Mouse (Mus musculus) lung, postnatal 0 days (tissue): ENCODE results near the gene Lcorl. TPM values are rescaled to one million over a fixed set of nuclear protein-coding genes. Genes with fewer than 3 reads are reported as not detected.
"Not testable (repeated sequence)": the region's sequence is repeated elsewhere in the genome, so short reads cannot be mapped to it uniquely, and the experiment has no call there.

Source experiments
- ATAC-seq: fragments of 200-750 bp; cut with Nextera tagmentation; 2 replicates; pipeline ENCODE4 v1.8.0; 2017; ENCODE audit warnings: moderate library complexity
- DNase-seq: peaks from one replicate; pipeline ENCODE4 v3.0.0-alpha.2; 2016; ENCODE audit warnings: low spot score
- H3K27ac ChIP-seq: fragments of 300-500 bp; sonication (generic); 2 replicates; pipeline ENCODE4 v1.5.1; 2014; ENCODE audit warnings: antibody characterized with exemption, mild to moderate bottlenecking, low read length, mixed read lengths
- H3K27me3 ChIP-seq: fragments of 300-500 bp; sonication (generic); replicated peaks from 2 replicates; pipeline ENCODE4 v1.6.1; 2014; ENCODE audit warnings: low read length, mixed read lengths; ENCODE audit not compliant: insufficient read depth
- H3K36me3 ChIP-seq: fragments of 300-500 bp; sonication (generic); 2 replicates; pipeline ENCODE4 v1.6.1; 2014; ENCODE audit warnings: low read length, mixed read lengths; ENCODE audit not compliant: insufficient read depth
- H3K4me1 ChIP-seq: fragments of 300-500 bp; sonication (generic); 2 replicates; pipeline ENCODE4 v1.6.1; 2014; ENCODE audit warnings: antibody characterized with exemption, low read depth, low read length, mixed read lengths; ENCODE audit not compliant: insufficient read depth
- H3K4me2 ChIP-seq: fragments of 300-500 bp; sonication (generic); replicated peaks from 2 replicates; pipeline ENCODE4 v1.6.1; 2014; ENCODE audit warnings: low read depth, mild to moderate bottlenecking, low read length, moderate library complexity, mixed read lengths
- H3K4me3 ChIP-seq: fragments of 300-500 bp; sonication (generic); 2 replicates; pipeline ENCODE4 v1.5.1; 2014; ENCODE audit warnings: low read depth, low read length
- H3K9ac ChIP-seq: fragments of 300-500 bp; sonication (generic); replicated peaks from 2 replicates; pipeline ENCODE4 v1.6.1; 2014; ENCODE audit warnings: low read depth, mild to moderate bottlenecking
- H3K9me3 ChIP-seq: fragments of 300-500 bp; sonication (generic); 2 replicates; pipeline ENCODE4 v1.6.1; 2016; ENCODE audit warnings: low read length, mixed read lengths
- CTCF ChIP-seq: IDR thresholded peaks from 2 replicates; pipeline ENCODE4 v1.5.1; 2016; ENCODE audit warnings: antibody characterized with exemption, mild to moderate bottlenecking
- EP300 ChIP-seq: IDR thresholded peaks from 2 replicates; pipeline ENCODE4 v1.6.1; 2016; ENCODE audit warnings: antibody characterized with exemption, mild to moderate bottlenecking, control low read depth
- WGBS: fragments of 180-500 bp; shearing (Covaris S2); extraction: QIAGEN DNeasy Blood & Tissue Kit; methylation state at CpG from one replicate; pipeline ENCODE4 v1.1.7; 2014; 5-methylcytosine and 5-hydroxymethylcytosine counted together
- polyA plus RNA-seq: library from polyadenylated mRNA; unstranded; fragments of >200 nt; fragmentation: Nextera tagmentation; extraction: Ambion mirVana; gene quantifications from 2 replicates; pipeline ENCODE4 v1.2.1, GENCODE M21; 2015

The Lcorl gene
- polyA plus RNA-seq, 1 experiment from 2014 or later: 15.1 TPM

- no peak for DNase-seq
- WGBS: 1% methylated on average over 13 of the region's 13 CpGs
These were observed 187.1 kb downstream of the Lcorl start for GRCm38 (mm10) chr5:45670280-45670670.

GRCm38 (mm10) chr5:45669598-45670279 lies 187.7 kb downstream of the Lcorl start, which contains the start of gene Ncapg:
Gene Ncapg, plus strand, starts transcription at chr5:45669919.
- H3K4me2 ChIP-seq: peak within 1 kb of the TSS; percentile 97
- H3K27me3 ChIP-seq: no peaks in the 10 kb centered on the region
- peak within 1 kb of the TSS; percentile 81 for H3K27ac ChIP-seq
- ATAC-seq (peak; percentile 100), DNase-seq (peak; percentile 99)
- peaks cover 4% of the 10 kb centered on the region; the same call in 1 of the 2 replicates for H3K4me1 ChIP-seq
- TF ChIP-seq CTCF (no peak), EP300 (peak; percentile 88)
- H3K9ac ChIP-seq: peak within 1 kb of the TSS; percentile 73
- WGBS: under 1% methylated on average over 62 of the region's 66 CpGs
- H3K36me3 ChIP-seq: no peaks in the 10 kb centered on the region
- no peaks in the 10 kb centered on the region for H3K9me3 ChIP-seq
- peak within 1 kb of the TSS; percentile 70 for H3K4me3 ChIP-seq

More at GRCm38 (mm10) chr5:45670280-45670670, 187.1 kb downstream of the Lcorl start:
- Histone ChIP-seq H3K36me3 (no peaks in the 10 kb centered on the region), H3K4me1 (peaks cover 4% of the 10 kb centered on the region; the same call in 1 of the 2 replicates), H3K27ac (no peak overlapping the region), H3K27me3 (no peaks in the 10 kb centered on the region), H3K9me3 (no peaks in the 10 kb centered on the region), H3K4me2 (peak overlapping the region; percentile 97), H3K4me3 (peak overlapping the region; percentile 70), H3K9ac (peak overlapping the region; percentile 24; the same call in 1 of the 2 replicates)
- TF ChIP-seq CTCF: no peak
- TF ChIP-seq EP300: no peak
- no peak for ATAC-seq

DNA sequence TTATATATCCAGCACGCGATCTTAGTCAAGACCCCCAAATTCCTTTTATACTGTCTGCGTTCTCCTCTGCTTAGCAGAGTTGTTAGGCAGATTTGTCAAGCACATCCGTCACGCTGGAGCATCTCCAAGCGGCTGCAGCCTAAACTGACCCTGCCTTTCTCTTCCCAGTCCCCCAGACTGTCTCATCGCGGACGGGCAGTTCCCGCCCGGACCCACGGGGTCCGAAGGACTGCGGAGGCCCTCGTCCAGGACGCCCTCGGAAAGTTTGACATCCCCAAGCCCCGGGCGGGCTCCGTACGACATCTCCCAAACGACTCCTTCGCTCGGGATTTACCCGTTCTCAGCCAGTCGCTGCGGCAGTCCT lies 188.2 kb downstream of the Lcorl start:
- Histone ChIP-seq H3K4me1 (peaks cover 4% of the 10 kb centered on the region; the same call in 1 of the 2 replicates), H3K4me3 (peak overlapping the region; percentile 70), H3K9ac (peak overlapping the region; percentile 73), H3K9me3 (no peaks in the 10 kb centered on the region), H3K4me2 (peak overlapping the region; percentile 97), H3K36me3 (no peaks in the 10 kb centered on the region), H3K27me3 (no peaks in the 10 kb centered on the region), H3K27ac (peak overlapping the region; percentile 81)
- ATAC-seq (peak; percentile 34), DNase-seq (no peak)
- TF ChIP-seq CTCF (no peak), EP300 (no peak)
- under 1% methylated on average over 27 of the region's 27 CpGs for WGBS

DNA sequence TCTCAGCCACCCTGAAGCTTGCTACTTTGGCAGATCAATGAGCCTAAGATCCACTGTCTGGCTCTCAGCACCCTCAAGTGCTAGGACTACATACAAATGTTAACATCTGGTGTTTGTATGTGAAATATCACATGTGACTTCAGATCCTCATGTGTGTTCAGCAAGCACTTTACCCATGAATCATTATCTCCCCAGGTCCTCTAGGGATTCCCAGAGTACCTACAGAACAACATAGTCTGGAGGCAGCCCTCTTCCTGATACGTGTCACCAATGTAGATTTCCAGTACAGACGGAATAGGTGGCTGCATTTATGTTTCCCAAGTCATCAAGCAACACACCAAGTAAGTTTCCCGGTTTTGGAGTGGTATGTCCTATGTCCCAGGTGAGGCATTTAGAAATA lies 188.6 kb downstream of the Lcorl start:
- H3K27me3 ChIP-seq: no peaks in the 10 kb centered on the region
- TF ChIP-seq CTCF (no peak), EP300 (no peak)
- no peaks in the 10 kb centered on the region for H3K9me3 ChIP-seq
- H3K4me1 ChIP-seq: peaks cover 4% of the 10 kb centered on the region; the same call in 1 of the 2 replicates
- ATAC-seq (no peak), DNase-seq (peak; percentile 26)
- H3K27ac ChIP-seq: peak overlapping the region; percentile 81
- H3K9ac ChIP-seq: peak overlapping the region; percentile 73
- peak overlapping the region; percentile 97 for H3K4me2 ChIP-seq
- WGBS: 0% methylated on average over 3 of the region's 3 CpGs
- H3K4me3 ChIP-seq: peak overlapping the region; percentile 70
- H3K36me3 ChIP-seq: no peaks in the 10 kb centered on the region

DNA sequence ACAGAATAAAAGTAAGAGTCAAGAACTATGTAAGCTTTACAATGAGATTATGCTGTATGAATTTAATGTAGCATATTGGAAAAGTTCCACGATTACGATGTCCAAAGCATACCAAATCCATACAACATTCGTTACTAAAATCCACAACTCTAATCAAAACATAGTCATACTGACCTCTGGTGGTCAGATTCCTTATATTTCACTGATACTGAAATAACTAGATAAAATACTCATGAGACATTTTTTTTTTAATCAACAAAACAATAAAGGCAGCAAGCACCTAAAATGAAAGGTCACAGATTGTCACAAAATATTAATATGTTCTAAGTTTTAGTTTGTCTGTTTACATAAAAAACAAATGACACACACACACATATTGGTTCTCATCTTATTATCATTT lies 189.1 kb downstream of the Lcorl start:
- WGBS: 10% methylated on average over 3 of the region's 3 CpGs
- H3K9ac ChIP-seq: no peak overlapping the region
- H3K4me2 ChIP-seq: no peak overlapping the region
- peaks cover 4% of the 10 kb centered on the region; the same call in 1 of the 2 replicates for H3K4me1 ChIP-seq
- H3K4me3 ChIP-seq: no peak overlapping the region
- no peak overlapping the region for H3K27ac ChIP-seq
- no peaks in the 10 kb centered on the region for H3K9me3 ChIP-seq
- ATAC-seq: no peak
- no peaks in the 10 kb centered on the region for H3K36me3 ChIP-seq
- TF ChIP-seq CTCF: peak; percentile 65
- TF ChIP-seq EP300: no peak; the same call in 1 of the 2 replicates
- H3K27me3 ChIP-seq: no peaks in the 10 kb centered on the region
- peak; percentile 71 for DNase-seq

DNA sequence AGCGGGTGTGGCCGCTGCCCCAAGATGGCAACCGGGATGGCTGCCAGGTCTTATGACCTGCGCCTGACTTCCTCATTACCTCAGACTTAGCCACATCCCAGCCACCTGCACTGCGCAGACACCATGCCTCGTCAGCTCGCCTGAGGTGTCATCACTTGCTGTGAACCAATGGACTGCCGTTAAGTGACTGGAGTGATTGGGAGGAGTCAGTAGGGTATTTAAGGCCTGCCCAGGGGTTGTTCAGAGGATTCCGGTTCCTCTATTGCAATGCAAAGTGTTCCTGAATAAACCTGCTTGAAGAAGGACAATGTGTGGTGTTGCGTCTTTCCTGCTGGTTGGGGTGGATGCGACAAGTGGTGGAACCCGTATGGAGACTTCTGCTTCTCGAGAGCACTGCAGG lies 199.0 kb downstream of the Lcorl start:
- not testable (repeated sequence) for H3K27ac ChIP-seq, H3K4me3 ChIP-seq, H3K9ac ChIP-seq, DNase-seq, H3K9me3 ChIP-seq, ATAC-seq, H3K4me1 ChIP-seq, H3K36me3 ChIP-seq, H3K4me2 ChIP-seq, H3K27me3 ChIP-seq
- WGBS: 95% methylated on average over 13 of the region's 13 CpGs
